Mouse (Mus musculus) liver, embryonic 13.5 days (tissue): ENCODE measurements around the gene Ppp2ca. TPM values are rescaled to one million over a fixed set of nuclear protein-coding genes. Genes with fewer than 3 reads are reported as not detected.

Experiments
- ATAC-seq: fragments of 200-750 bp; cut with Nextera tagmentation; 2 replicates; pipeline ENCODE4 v1.8.0; 2017; ENCODE audit warnings: low read depth, mild to moderate bottlenecking, moderate number of reproducible peaks, moderate library complexity
- DNase-seq: peaks from one replicate; pipeline ENCODE4 v3.0.0; 2022
- H3K27ac ChIP-seq: fragments of 300-500 bp; sonication (generic); 2 replicates; pipeline ENCODE4 v1.5.1; 2015; ENCODE audit warnings: moderate library complexity, mild to moderate bottlenecking, inconsistent platforms
- H3K27me3 ChIP-seq: fragments of 300-500 bp; sonication (generic); 2 replicates; pipeline ENCODE4 v1.6.1; 2015; ENCODE audit warnings: mild to moderate bottlenecking, inconsistent platforms
- H3K36me3 ChIP-seq: fragments of 300-500 bp; sonication (generic); 2 replicates; pipeline ENCODE4 v1.6.1; 2015; ENCODE audit warnings: mild to moderate bottlenecking, inconsistent platforms
- H3K4me1 ChIP-seq: fragments of 300-500 bp; sonication (generic); replicated peaks from 2 replicates; pipeline ENCODE4 v1.6.1; 2015; ENCODE audit warnings: inconsistent platforms
- H3K4me2 ChIP-seq: fragments of 300-500 bp; sonication (generic); 2 replicates; pipeline ENCODE4 v1.6.1; 2015; ENCODE audit warnings: inconsistent platforms, mild to moderate bottlenecking, moderate library complexity
- H3K4me3 ChIP-seq: fragments of 300-500 bp; sonication (generic); replicated peaks from 2 replicates; pipeline ENCODE4 v1.5.1; 2015; ENCODE audit warnings: mild to moderate bottlenecking, inconsistent platforms
- H3K9ac ChIP-seq: fragments of 300-500 bp; sonication (generic); 2 replicates; pipeline ENCODE4 v1.6.1; 2015; ENCODE audit warnings: mild to moderate bottlenecking, inconsistent platforms
- H3K9me3 ChIP-seq: fragments of 300-500 bp; sonication (generic); replicated peaks from 2 replicates; pipeline ENCODE4 v1.6.1; 2016; ENCODE audit warnings: inconsistent platforms
- WGBS: fragments of 180-500 bp; shearing (Covaris S2); methylation state at CpG from one replicate; pipeline ENCODE4 v1.1.7; 2015; ENCODE audit not compliant: insufficient replicate concordance; 5-methylcytosine and 5-hydroxymethylcytosine counted together
- polyA plus RNA-seq: library from polyadenylated mRNA; unstranded; fragments of >200 nt; fragmentation: Nextera tagmentation; extraction: Ambion mirVana; gene quantifications from 2 replicates; pipeline ENCODE4 v1.2.1, GENCODE M21; 2015

Ppp2ca gene
- polyA plus RNA-seq, 1 experiment from 2014 or later, result 37.6 TPM

DNA sequence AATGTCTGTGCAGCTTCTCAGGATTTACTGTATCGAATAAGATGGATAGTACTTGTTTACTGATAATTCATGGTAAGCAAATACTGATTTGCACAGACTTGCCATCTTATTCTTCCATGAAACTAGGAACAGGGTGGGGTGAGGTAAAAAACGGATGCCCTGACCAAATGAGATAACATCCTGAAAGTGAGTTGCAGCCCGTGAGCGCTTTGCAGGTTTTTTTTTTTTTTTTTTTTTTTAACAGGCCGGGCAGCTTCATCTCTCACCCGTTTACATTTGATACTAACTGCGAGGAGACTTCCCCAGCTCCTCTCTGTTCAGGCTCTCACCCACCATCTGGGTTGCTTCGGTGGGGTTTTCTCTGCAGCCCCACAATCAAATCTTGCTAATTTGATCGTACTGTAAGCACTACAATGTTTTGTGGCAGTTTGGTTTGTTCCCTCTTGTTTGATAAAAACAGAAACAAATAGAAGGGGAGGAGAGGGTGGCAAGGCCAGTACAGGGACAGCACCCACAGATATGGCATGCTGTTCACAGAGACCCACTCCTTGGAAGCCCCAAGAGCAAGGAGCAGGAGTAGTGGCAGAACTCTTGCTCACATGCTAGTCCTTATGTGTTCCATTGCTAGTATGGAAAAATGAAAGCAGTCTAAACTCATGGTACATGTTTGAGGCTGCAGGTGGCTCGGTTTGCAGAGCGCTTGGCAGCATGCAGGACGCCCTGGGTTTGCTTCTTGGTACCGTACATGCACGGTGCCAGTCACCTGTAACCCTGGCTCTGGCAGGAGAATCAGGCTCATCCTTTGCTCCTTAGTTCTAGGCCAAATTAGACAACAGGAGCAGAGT is 23.6 kb upstream of the Ppp2ca start:
- 27% methylated on average over 14 of the region's 14 CpGs for WGBS
- no peak overlapping the region for H3K4me3 ChIP-seq
- H3K27me3 ChIP-seq, result no peaks in the 10 kb centered on the region
- peak; percentile 70 for ATAC-seq
- H3K27ac ChIP-seq, result peak overlapping the region; percentile 54
- H3K9ac ChIP-seq, result no peak overlapping the region
- peak; percentile 18 for DNase-seq
- peak overlapping the region; percentile 47 for H3K4me2 ChIP-seq
- no peaks in the 10 kb centered on the region for H3K36me3 ChIP-seq
- no peaks in the 10 kb centered on the region for H3K9me3 ChIP-seq
- peaks cover 39% of the 10 kb centered on the region for H3K4me1 ChIP-seq

DNA sequence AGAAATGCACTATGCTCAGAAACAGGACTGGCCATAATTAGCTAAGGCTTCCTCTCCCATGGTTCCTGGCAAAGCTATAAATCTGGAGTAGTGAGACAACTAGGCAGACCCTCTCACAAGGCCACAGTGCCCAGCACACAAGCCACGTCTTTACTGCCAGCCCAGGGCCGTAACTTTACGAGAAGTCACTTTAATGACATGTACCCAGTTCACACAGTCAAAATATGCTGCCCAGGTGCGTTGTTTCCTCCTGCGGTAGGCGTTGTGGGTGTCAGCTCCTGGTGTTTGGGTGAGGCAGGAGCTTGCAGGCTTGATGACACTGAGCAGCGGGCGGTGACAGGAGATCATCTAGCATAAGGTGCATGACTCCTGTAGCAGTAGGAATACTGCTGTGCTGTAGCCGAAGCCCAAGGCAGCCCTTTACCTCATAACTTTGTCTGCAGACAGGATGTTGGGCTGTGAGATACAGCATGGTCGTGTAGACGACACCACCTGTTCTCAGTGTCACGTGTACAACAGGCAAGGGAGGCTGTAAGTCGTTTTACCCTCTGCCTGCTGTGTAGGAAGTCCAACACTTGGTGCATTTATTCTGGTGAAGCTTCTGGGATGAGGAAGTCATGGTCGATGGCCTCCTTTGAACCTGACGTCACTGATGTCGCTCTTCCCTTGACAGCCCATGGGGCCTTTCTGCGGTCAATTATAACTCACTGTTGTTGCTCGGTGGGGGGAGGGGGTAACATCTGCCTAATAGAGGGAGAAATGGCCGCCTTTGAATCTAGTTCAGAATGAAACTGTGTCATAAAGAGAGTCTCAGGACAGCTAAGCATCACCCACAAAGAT is 22.5 kb upstream of the Ppp2ca start:
- Histone ChIP-seq H3K4me3 (no peak overlapping the region), H3K36me3 (no peaks in the 10 kb centered on the region), H3K9me3 (no peaks in the 10 kb centered on the region), H3K27ac (no peak overlapping the region), H3K4me2 (no peak overlapping the region), H3K4me1 (peaks cover 39% of the 10 kb centered on the region), H3K9ac (0 out of 2 replicates have a peak overlapping the region, but pooled peaks have one; percentile 26), H3K27me3 (no peaks in the 10 kb centered on the region)
- WGBS, result 37% methylated on average over 19 of the region's 19 CpGs
- ATAC-seq (no peak), DNase-seq (no peak)

GRCm38 (mm10) chr11:52076742-52077352 is 21.6 kb upstream of the Ppp2ca start:
- no peaks in the 10 kb centered on the region for H3K27me3 ChIP-seq
- peaks cover 34% of the 10 kb centered on the region for H3K4me1 ChIP-seq
- ATAC-seq (no peak), DNase-seq (no peak)
- WGBS, result 81% methylated on average over 6 of the region's 6 CpGs
- H3K4me3 ChIP-seq, result no peak overlapping the region
- H3K9me3 ChIP-seq, result no peaks in the 10 kb centered on the region
- no peak overlapping the region for H3K27ac ChIP-seq
- no peaks in the 10 kb centered on the region for H3K36me3 ChIP-seq
- H3K9ac ChIP-seq, result no peak overlapping the region
- H3K4me2 ChIP-seq, result no peak overlapping the region

DNA sequence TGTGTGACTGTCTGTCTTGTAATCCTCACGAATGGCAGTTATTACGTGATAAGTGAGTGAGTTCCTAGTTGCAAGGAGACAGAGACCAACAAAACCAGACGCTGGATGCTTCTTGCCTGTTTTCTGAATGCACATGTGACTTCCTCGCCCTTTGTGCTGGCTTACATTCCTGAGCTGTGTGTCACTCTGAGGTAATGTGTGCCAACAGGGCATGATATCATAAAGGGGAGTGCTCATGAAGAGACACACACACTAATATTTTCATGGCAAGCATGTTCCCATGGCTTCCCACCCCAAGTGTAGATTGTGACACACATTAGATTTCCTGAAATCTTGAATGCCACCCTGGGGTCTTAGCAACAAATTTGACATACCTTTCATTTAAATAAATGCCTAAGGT is 20.5 kb upstream of the Ppp2ca start:
- Histone ChIP-seq H3K36me3 (no peaks in the 10 kb centered on the region), H3K27me3 (no peaks in the 10 kb centered on the region), H3K4me1 (peaks cover 34% of the 10 kb centered on the region), H3K9ac (no peak overlapping the region), H3K27ac (no peak overlapping the region), H3K4me2 (no peak overlapping the region), H3K4me3 (no peak overlapping the region), H3K9me3 (no peaks in the 10 kb centered on the region)
- 66% methylated on average over 4 of the region's 4 CpGs for WGBS
- DNase-seq (no peak), ATAC-seq (no peak)

DNA sequence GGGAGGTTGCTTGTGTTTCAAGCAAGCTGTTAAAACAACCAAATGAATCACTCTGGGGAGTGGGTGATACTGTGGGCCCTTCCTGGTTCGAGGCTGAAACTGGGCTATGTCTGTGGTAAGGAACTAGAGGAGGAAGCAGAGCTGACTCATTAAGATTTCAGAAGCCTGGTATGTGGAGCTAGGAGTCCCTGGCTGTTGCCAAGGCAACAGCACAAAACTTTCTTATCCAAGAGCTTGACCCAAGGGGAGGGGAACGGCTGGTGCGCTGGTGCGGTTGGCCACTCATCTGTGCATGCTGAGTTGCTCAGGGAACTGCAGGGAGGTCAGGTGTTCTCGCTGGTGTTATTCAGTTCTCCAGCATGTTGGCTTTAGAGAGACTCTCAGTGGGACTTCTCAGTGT is 18.5 kb upstream of the Ppp2ca start:
- no peaks in the 10 kb centered on the region for H3K36me3 ChIP-seq
- 17% methylated on average over 5 of the region's 5 CpGs for WGBS
- peaks cover 17% of the 10 kb centered on the region for H3K4me1 ChIP-seq

DNA sequence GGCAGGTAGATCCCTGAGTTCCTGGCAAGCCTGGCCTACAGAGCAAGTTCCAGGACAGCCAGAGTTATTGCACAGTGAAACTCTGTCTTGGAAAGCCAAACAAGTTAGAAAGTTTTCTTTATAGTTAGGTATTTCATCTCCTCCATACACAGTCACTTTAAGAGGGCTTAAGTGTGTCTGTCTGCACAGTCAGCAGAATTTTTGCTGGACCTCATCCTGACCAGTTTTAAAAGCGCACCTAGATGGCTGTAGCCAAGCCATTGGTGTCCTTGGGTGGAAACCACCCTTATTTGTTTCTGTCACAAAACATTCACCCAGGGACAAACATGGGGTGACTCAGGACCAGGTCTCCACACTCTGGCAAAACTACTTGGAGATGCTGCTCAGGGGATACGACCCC is 17.8 kb upstream of the Ppp2ca start:
- Histone ChIP-seq H3K27ac (no peak overlapping the region), H3K9me3 (no peaks in the 10 kb centered on the region), H3K27me3 (no peaks in the 10 kb centered on the region), H3K4me1 (peaks cover 12% of the 10 kb centered on the region), H3K36me3 (no peaks in the 10 kb centered on the region), H3K4me2 (no peak overlapping the region), H3K4me3 (no peak overlapping the region), H3K9ac (no peak overlapping the region)
- DNase-seq, result no peak
- no peak for ATAC-seq
- 80% methylated on average over 2 of the region's 2 CpGs for whole genome bisulfite sequencing

More for the DNA sequence above, 18.5 kb upstream of the Ppp2ca start:
- DNase-seq, result no peak
- Histone ChIP-seq H3K9ac (no peak overlapping the region), H3K4me3 (no peak overlapping the region), H3K4me2 (no peak overlapping the region), H3K27me3 (no peaks in the 10 kb centered on the region), H3K27ac (no peak overlapping the region), H3K9me3 (no peaks in the 10 kb centered on the region)
- ATAC-seq, result peak; percentile 29; the same call in 1 of the 2 replicates

GRCm38 (mm10) chr11:52085857-52086203 is 12.7 kb upstream of the Ppp2ca start:
- WGBS, result 60% methylated on average over 4 of the region's 4 CpGs
- Histone ChIP-seq H3K36me3 (no peaks in the 10 kb centered on the region), H3K9me3 (no peaks in the 10 kb centered on the region), H3K4me3 (no peak overlapping the region), H3K9ac (no peak overlapping the region), H3K4me2 (no peak overlapping the region), H3K4me1 (peaks cover 4% of the 10 kb centered on the region; the same call in 1 of the 2 replicates), H3K27me3 (no peaks in the 10 kb centered on the region), H3K27ac (no peak overlapping the region)
- ATAC-seq (no peak), DNase-seq (no peak)

- Histone ChIP-seq H3K27me3 (no peaks in the 10 kb centered on the region), H3K27ac (no peak overlapping the region), H3K9ac (no peak overlapping the region), H3K4me3 (no peak overlapping the region), H3K4me2 (no peak overlapping the region), H3K4me1 (peaks cover 4% of the 10 kb centered on the region; the same call in 1 of the 2 replicates), H3K9me3 (no peaks in the 10 kb centered on the region), H3K36me3 (no peaks in the 10 kb centered on the region)
- DNase-seq, result no peak
- 56% methylated on average over 9 of the region's 9 CpGs for WGBS
- no peak for ATAC-seq
Observed at GRCm38 (mm10) chr11:52086204-52086864, 12.1 kb upstream of the Ppp2ca start.

- H3K9ac ChIP-seq, result no peak overlapping the region
- H3K36me3 ChIP-seq, result no peaks in the 10 kb centered on the region
- 0 out of 2 replicates have a peak, but pooled peaks cover 2% of the 10 kb centered on the region for H3K27me3 ChIP-seq
- H3K27ac ChIP-seq, result no peak overlapping the region
- DNase-seq, result no peak
- H3K4me3 ChIP-seq, result no peak overlapping the region
- H3K9me3 ChIP-seq, result no peaks in the 10 kb centered on the region
- WGBS, result 66% methylated on average over 8 of the region's 8 CpGs
- no peak for ATAC-seq
- no peak overlapping the region for H3K4me2 ChIP-seq
- peaks cover 4% of the 10 kb centered on the region; the same call in 1 of the 2 replicates for H3K4me1 ChIP-seq
Observed at GRCm38 (mm10) chr11:52089291-52089690, 9.2 kb upstream of the Ppp2ca start.

DNA sequence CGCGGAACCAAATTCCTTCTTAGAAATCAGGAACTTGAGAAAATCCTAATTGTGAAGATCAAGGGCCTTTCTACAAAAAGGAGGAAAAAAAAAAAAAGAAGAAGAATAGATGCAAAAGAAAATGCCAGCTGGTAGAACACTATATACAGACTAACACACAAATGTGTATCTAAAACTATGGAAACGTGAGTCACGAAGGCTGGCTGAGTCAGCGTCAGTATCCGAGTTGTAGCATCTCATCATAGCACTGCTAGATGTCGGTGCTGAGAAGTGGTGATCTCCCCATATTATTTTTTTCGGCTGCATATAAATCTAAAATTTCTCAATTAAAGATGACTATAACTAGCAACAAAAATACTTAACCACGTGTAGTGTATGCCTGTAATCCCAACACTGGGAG is 7.2 kb upstream of the Ppp2ca start:
- no peaks in the 10 kb centered on the region for H3K4me1 ChIP-seq
- no peak overlapping the region for H3K9ac ChIP-seq
- H3K4me3 ChIP-seq, result no peak overlapping the region
- H3K9me3 ChIP-seq, result no peaks in the 10 kb centered on the region
- WGBS, result 74% methylated on average over 9 of the region's 9 CpGs
- DNase-seq, result no peak
- no peak overlapping the region for H3K4me2 ChIP-seq
- no peak for ATAC-seq
- H3K27ac ChIP-seq, result no peak overlapping the region
- H3K27me3 ChIP-seq, result 0 out of 2 replicates have a peak, but pooled peaks cover 2% of the 10 kb centered on the region
- H3K36me3 ChIP-seq, result no peaks in the 10 kb centered on the region

DNA sequence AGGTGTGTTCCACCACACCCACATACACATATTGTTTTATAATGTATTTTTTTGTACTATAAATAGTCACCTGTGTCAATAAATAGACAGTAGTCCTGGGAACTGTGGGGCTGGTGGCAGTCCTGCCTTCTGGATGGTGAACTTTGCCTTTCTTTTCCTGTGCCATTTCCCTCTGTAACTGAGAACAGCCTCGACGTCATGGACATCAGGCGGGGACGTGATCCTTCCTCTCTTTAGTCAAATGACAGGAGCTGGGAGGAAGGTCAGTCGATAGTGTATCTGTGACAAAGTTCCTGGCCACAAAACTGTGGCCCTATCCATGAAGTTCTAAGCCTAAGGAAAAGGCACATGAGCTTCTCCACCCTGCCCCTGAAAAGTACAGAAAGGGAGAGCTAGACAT is 3.9 kb upstream of the Ppp2ca start:
- Histone ChIP-seq H3K9me3 (no peaks in the 10 kb centered on the region), H3K9ac (no peak overlapping the region), H3K36me3 (no peaks in the 10 kb centered on the region), H3K4me2 (no peak overlapping the region), H3K4me3 (no peak overlapping the region), H3K27ac (no peak overlapping the region), H3K4me1 (peaks cover 16% of the 10 kb centered on the region), H3K27me3 (0 out of 2 replicates have a peak, but pooled peaks cover 2% of the 10 kb centered on the region)
- 50% methylated on average over 5 of the region's 5 CpGs for whole genome bisulfite sequencing
- DNase-seq (no peak), ATAC-seq (no peak)
